ENCODE assay signal across 9 mouse cellular contexts in genomic region chr1:136381583-136381982, GRCm38 (mm10). TPM values are rescaled to one million over a fixed set of nuclear protein-coding genes. Genes with fewer than 3 reads are reported as not detected.
DNase-seq lines count a peak whose midpoint lies in the region; ATAC-seq lines count a peak whose summit lies in the region.
"Had no signal": no experiment of that assay in that cellular context is flagged by ENCODE, and none has a peak within 500 bp of the region (broad histone marks: within the 10 kb centered on the region; RNA-seq: fewer than 3 reads in every experiment).

No protein-coding gene starts in this region.

- no peaks in the 10 kb centered on the region for H3K27me3 ChIP-seq in lung, embryonic 16.5 days (ENCODE audit: control insufficient read depth, insufficient read depth, low read depth, low read length)

- no peak overlapping the region for H3K9ac ChIP-seq in lung, embryonic 16.5 days (ENCODE audit: low read length)

- no peaks in the 10 kb centered on the region for H3K9me3 ChIP-seq in lung, embryonic 16.5 days (ENCODE audit: control insufficient read depth, low read length)
- H3K9me3 ChIP-seq: hindbrain, embryonic 10.5 days had no signal

- ATAC-seq in lung, embryonic 16.5 days (ENCODE audit: low read depth) = peak; percentile 31; the same call in 1 of the 2 replicates

- DNase-seq in adrenal gland, postnatal 36 days = peak; percentile 10 to 37
- no peak for DNase-seq in adrenal gland, postnatal 4 days (ENCODE audit: low spot score in 2 of 2)
- DNase-seq in layer of hippocampus, postnatal 10 days (ENCODE audit: low spot score in 2 of 2) = peak; percentile 8 to 15
- DNase-seq in layer of hippocampus, adult 18-20 months (ENCODE audit: low spot score in 2 of 2) = no peak
- peak; percentile 35 for DNase-seq in heart, adult 8-10 months (ENCODE audit: low spot score)
- DNase-seq in spleen, adult 12 weeks (ENCODE audit: low spot score) = no peak
- DNase-seq in right cerebral cortex, adult 2 months (ENCODE audit: low spot score in 2 of 2) = no peak

- H3K27ac ChIP-seq in lung, embryonic 16.5 days (ENCODE audit: low read length) = peak overlapping the region; percentile 55; the same call in 1 of the 2 replicates
- H3K27ac ChIP-seq: hindbrain, embryonic 10.5 days had no signal

- H3K36me3 ChIP-seq in lung, embryonic 16.5 days (ENCODE audit: control insufficient read depth, insufficient read depth, low read length) = no peaks in the 10 kb centered on the region
- H3K36me3 ChIP-seq: hindbrain, embryonic 10.5 days had no signal

- H3K4me1 ChIP-seq in lung, embryonic 16.5 days (replicated peaks; ENCODE audit: control insufficient read depth, insufficient read depth, low read length) = peaks cover 5% of the 10 kb centered on the region; the same call in 1 of the 2 replicates
- H3K4me1 ChIP-seq: hindbrain, embryonic 10.5 days had no signal

- WGBS in lung, embryonic 16.5 days = 63% methylated on average over 5 of the region's 5 CpGs

- H3K4me3 ChIP-seq in lung, embryonic 16.5 days (ENCODE audit: low read length) = no peak overlapping the region
- H3K4me3 ChIP-seq: hindbrain, embryonic 10.5 days had no signal

- H3K4me2 ChIP-seq in lung, embryonic 16.5 days (ENCODE audit: low read depth, low read length) = no peak overlapping the region

RNA-seq across cellular contexts. Expression of gene Ddx59, which starts 33.5 kb away (rescaled TPM):
- 10 to 100 TPM; 10.5 to 14.8 TPM for total RNA-seq in adrenal gland, postnatal 36 days (2021)
- total RNA-seq in adrenal gland, postnatal 4 days (2021) = 10 to 100 TPM; 16.0 to 16.7 TPM
- total RNA-seq in layer of hippocampus, postnatal 10 days (2021) = 10 to 100 TPM; 10.2 to 10.9 TPM
- 10 to 100 TPM in 1 of 2 experiments, 1 to 10 TPM in 1; 9.2 to 10.0 TPM for total RNA-seq in layer of hippocampus, adult 18-20 months (2021)
- 10 to 100 TPM; 12.5 to 13.7 (median 13.0) TPM for total RNA-seq in heart, adult 8-10 months (2022)
- 16.7 and 17.2 TPM in 2 replicates for polyA plus RNA-seq in lung, embryonic 16.5 days (2015; fragmentation: Nextera tagmentation; extraction: Ambion mirVana)

RNA-seq across cellular contexts. Expression of gene Camsap2, which starts 35.7 kb away (rescaled TPM):
- 10 to 100 TPM; 39.0 to 46.4 TPM for total RNA-seq in adrenal gland, postnatal 36 days (2021)
- 10 to 100 TPM; 49.6 to 52.4 TPM for total RNA-seq in adrenal gland, postnatal 4 days (2021)
- 100 to 1,000 TPM; 149 to 165 TPM for total RNA-seq in layer of hippocampus, postnatal 10 days (2021)
- 100 to 1,000 TPM; 129 to 136 TPM for total RNA-seq in layer of hippocampus, adult 18-20 months (2021)
- total RNA-seq in heart, adult 8-10 months (2022) = 10 to 100 TPM; 17.7 to 24.0 (median 19.5) TPM
- polyA plus RNA-seq in lung, embryonic 16.5 days (2015; fragmentation: Nextera tagmentation; extraction: Ambion mirVana) = 9.3 and 9.6 TPM in 2 replicates

Comparison
In these comparisons a context has a peak if more than half of its experiments do, and no peak if none do; other contexts are left out.
1. DNase-seq: peak in adrenal gland, postnatal 36 days (2 of 2), layer of hippocampus, postnatal 10 days (2 of 2) and heart, adult 8-10 months (single experiment); none in adrenal gland, postnatal 4 days (0 of 2), layer of hippocampus, adult 18-20 months (0 of 2), spleen, adult 12 weeks (single experiment) and right cerebral cortex, adult 2 months (0 of 2).